Mouse (Mus musculus): ENCODE results near the gene Add2.

- TF ChIP-seq POLR2A (IDR thresholded peaks at IDR 0.05; ENCODE audit: low read depth, low read length) (no peak), CTCF (IDR thresholded peaks at IDR 0.05; ENCODE audit: extremely low read depth, insufficient read depth, insufficient read length, insufficient replicate concordance) (no peak)
These were observed 125.5 kb downstream of the Add2 start for GRCm38 (mm10) chr6:86154006-86154405.
